ENCODE assay signal across 24 mouse cellular contexts in the genomic region with DNA sequence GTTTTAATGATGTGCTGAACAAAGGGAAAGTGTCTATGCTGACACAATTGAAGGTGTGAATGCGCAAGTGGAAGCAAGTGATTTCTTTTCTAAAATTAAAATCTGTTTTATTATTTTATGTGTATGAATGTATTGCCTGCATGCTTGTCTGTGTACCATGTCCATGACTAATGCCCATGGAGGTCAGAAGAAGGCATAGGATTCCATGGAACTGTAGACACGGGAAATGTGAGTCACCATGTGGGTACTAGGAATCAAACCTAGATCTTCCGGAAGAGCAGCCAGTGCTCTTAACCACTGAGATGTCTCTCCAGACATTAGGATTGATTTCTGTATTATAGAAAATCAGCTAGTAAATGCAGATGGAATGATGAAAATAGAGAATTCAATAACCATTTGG.
A peak's percentile ranks its signal among the peaks of the same experiment; 100 is the strongest.
DNase-seq lines count a peak whose midpoint lies in the region; ATAC-seq and TF ChIP-seq lines count a peak whose summit lies in the region.
"Had no signal": no experiment of that assay in that cellular context is flagged by ENCODE, and none has a peak within 500 bp of the region (broad histone marks: within the 10 kb centered on the region; RNA-seq: fewer than 3 reads in every experiment).

No protein-coding gene starts in this region.

- POLR2A ChIA-PET in Patski (lab: Charles Lee) = no interaction called here

- DNase-seq in 3134 (ENCODE audit: extremely low read depth, insufficient read length, low spot score) (peak; percentile 51), 416B (ENCODE audit: low read depth) (peak; percentile 18), Patski (ENCODE audit: low read depth, low spot score) (no peak)
- DNase-seq in adrenal gland, postnatal 25 days = no peak
- no peak for DNase-seq in lung, postnatal 36 days
- no peak for DNase-seq in cerebellum, adult 9-11 months
- DNase-seq: adrenal gland, postnatal 10 days; B cell, adult 2 months; cerebellum, adult 11 months; cerebellum, adult 2 months; cerebellum, postnatal 10 days; cerebellum, postnatal 36 days; forebrain, postnatal 0 days; gastrocnemius, adult 2 months; gastrocnemius, postnatal 25 days; heart, adult 2 months; kidney, adult 11 months; kidney, adult 8-10 months had no signal

- CTCF ChIA-PET in Patski (lab: Charles Lee) = interaction anchor here (1.4 to 3.5 kb wide), 6 partner anchors 10 to 35 kb away, joined by 4 to 14 read pairs (median 8); no protein-coding TSS in a partner anchor

- in situ Hi-C loops in Patski (cut with MboI; ENCODE audit: low pct_unique_long_range_greater_than_20kb) = no loop called here

- peak; percentile 24 for ATAC-seq in Patski
- ATAC-seq: CD4-positive, CD25-positive, alpha-beta regulatory T cell, adult 4 months; forebrain, embryonic 14.5 days; forebrain, postnatal 0 days; hindbrain, embryonic 16.5 days; intestine, embryonic 15.5 days had no signal

- H3K27me3 ChIP-seq in Patski = no peaks in the 10 kb centered on the region
- H3K27me3 ChIP-seq: heart, embryonic 13.5 days; hindbrain, embryonic 13.5 days; intestine, embryonic 15.5 days had no signal

- no peak for TF ChIP-seq CTCF in Patski (IDR thresholded peaks at IDR 0.05)

Comparison
In these comparisons a context has a peak if more than half of its experiments do, and no peak if none do; other contexts are left out.
1. DNase-seq: peak in 3134 (single experiment) and 416B (single experiment); none in Patski (single experiment), adrenal gland, postnatal 25 days (single experiment), lung, postnatal 36 days (single experiment) and cerebellum, adult 9-11 months (single experiment).